Mouse (Mus musculus) olfactory bulb, adult 2 months (tissue): ENCODE results near the gene Nol4l.

Source experiments
- CTCF ChIP-seq: fragments of 200-500 bp; IDR thresholded peaks from 2 replicates; pipeline ENCODE4 v1.5.1; 2012; ENCODE audit warnings: low read depth, mild to moderate bottlenecking, low read length, moderate library complexity; ENCODE audit not compliant: insufficient read depth
- POLR2A ChIP-seq: fragments of 200-500 bp; IDR thresholded peaks from 2 replicates; pipeline ENCODE4 v1.6.1; 2012; ENCODE audit warnings: mild to moderate bottlenecking, low read depth, low read length, moderate library complexity; ENCODE audit not compliant: insufficient read depth

GRCm38 (mm10) chr2:153414607-153415006 is 115.2 kb downstream of the Nol4l start:
- no peak for TF ChIP-seq CTCF
- TF ChIP-seq POLR2A = no peak
